Mouse (Mus musculus): Measurements from ENCODE around the gene Gps2. TPM values are rescaled to one million over a fixed set of nuclear protein-coding genes. Genes with fewer than 3 reads are reported as not detected.

The Gps2 gene
- total and polyA plus RNA-seq, 3 experiments = 25.0 to 73.6 (median 29.4) TPM

GRCm38 (mm10) chr11:69939731-69940130, 26.0 kb downstream of the Gps2 start:
- dilution Hi-C loops (cut with MboI; ENCODE audit: extremely low pct_ligation_motif_present, extremely low pct_unique_long_range_greater_than_20kb, low sequenced_read_pairs) = no loop called here
- peaks cover 59% of the 10 kb centered on the region for H3K27me3 ChIP-seq (replicated peaks)

GRCm38 (mm10) chr11:69940962-69941361, 27.3 kb downstream of the Gps2 start:
- peaks cover 47% of the 10 kb centered on the region for H3K27me3 ChIP-seq (replicated peaks)
- TF ChIP-seq NELFE (IDR thresholded peaks at IDR 0.05; ENCODE audit: low read depth, low read length) (no peak), ZMIZ1 (IDR thresholded peaks at IDR 0.05; ENCODE audit: low read depth, low read length) (no peak)
- DNase-seq (ENCODE audit: extremely low read depth) = no peak
- H3K4me2 ChIP-seq (ENCODE audit: insufficient read depth, low read depth, poor library complexity, severe bottlenecking) = no peak overlapping the region
- no peak overlapping the region for H3K9ac ChIP-seq (ENCODE audit: insufficient read depth, low read depth)
- peaks cover 0 to 15% of the 10 kb centered on the region in 2 experiments for H3K36me3 ChIP-seq (replicated peaks in 1 of 2; ENCODE audit: control insufficient read depth in 1 of 2, insufficient read depth in 1 of 2, low read length in 1 of 2)
- no peaks in the 10 kb centered on the region for H3K9me3 ChIP-seq (replicated peaks; ENCODE audit: low read length)
- H3K27ac ChIP-seq (ENCODE audit: insufficient read depth, low read depth) = no peak overlapping the region
- peaks cover under 1 to 17% of the 10 kb centered on the region in 2 experiments; a peak in 3 of 4 replicates for H3K4me1 ChIP-seq (ENCODE audit: control insufficient read depth in 1 of 2, insufficient read depth in 2 of 2)
- dilution Hi-C loops (cut with MboI; ENCODE audit: extremely low pct_ligation_motif_present, extremely low pct_unique_long_range_greater_than_20kb, low sequenced_read_pairs) = no loop called here
- no peaks in the 10 kb centered on the region for H3K79me2 ChIP-seq (replicated peaks; ENCODE audit: control insufficient read depth, extremely low read depth, insufficient read depth, poor library complexity, severe bottlenecking)
- H3K4me3 ChIP-seq (replicated peaks in 1 of 3; ENCODE audit: low read depth in 2 of 3, low read length in 2 of 3, poor library complexity in 1 of 3) = no peak overlapping the region
- in situ Hi-C loops (cut with MboI; ENCODE audit: low pct_ligation_motif_present, low pct_unique_long_range_greater_than_20kb, low sequenced_read_pairs) = no loop called here

More at GRCm38 (mm10) chr11:69939731-69940130, 26.0 kb downstream of the Gps2 start:
- DNase-seq (ENCODE audit: extremely low read depth) = no peak
- Histone ChIP-seq H3K4me3 (replicated peaks in 1 of 3; ENCODE audit: low read depth in 2 of 3, low read length in 2 of 3, poor library complexity in 1 of 3) (no peak overlapping the region), H3K4me1 (ENCODE audit: control insufficient read depth in 1 of 2, insufficient read depth in 2 of 2) (peaks cover 0 to 24% of the 10 kb centered on the region in 2 experiments; a peak in 3 of 4 replicates), H3K9ac (ENCODE audit: insufficient read depth, low read depth) (no peak overlapping the region), H3K36me3 (replicated peaks in 1 of 2; ENCODE audit: control insufficient read depth in 1 of 2, insufficient read depth in 1 of 2, low read length in 1 of 2) (peaks cover 0 to 10% of the 10 kb centered on the region in 2 experiments), H3K9me3 (replicated peaks; ENCODE audit: low read length) (no peaks in the 10 kb centered on the region), H3K27ac (ENCODE audit: insufficient read depth, low read depth) (no peak overlapping the region), H3K4me2 (ENCODE audit: insufficient read depth, low read depth, poor library complexity, severe bottlenecking) (no peak overlapping the region), H3K79me2 (replicated peaks; ENCODE audit: control insufficient read depth, extremely low read depth, insufficient read depth, poor library complexity, severe bottlenecking) (no peaks in the 10 kb centered on the region)
- no peak for TF ChIP-seq SMC3 (IDR thresholded peaks at IDR 0.05; ENCODE audit: low read depth, low read length)
- in situ Hi-C loops (cut with MboI; ENCODE audit: low pct_ligation_motif_present, low pct_unique_long_range_greater_than_20kb, low sequenced_read_pairs) = no loop called here

GRCm38 (mm10) chr11:69945216-69945615, 31.5 kb downstream of the Gps2 start:
- Histone ChIP-seq H3K79me2 (replicated peaks; ENCODE audit: control insufficient read depth, extremely low read depth, insufficient read depth, poor library complexity, severe bottlenecking) (no peaks in the 10 kb centered on the region), H3K9me3 (replicated peaks; ENCODE audit: low read length) (no peaks in the 10 kb centered on the region), H3K27me3 (replicated peaks) (peaks cover 15% of the 10 kb centered on the region), H3K4me3 (replicated peaks in 1 of 3; ENCODE audit: low read depth in 2 of 3, low read length in 2 of 3, poor library complexity in 1 of 3) (no peak overlapping the region), H3K36me3 (replicated peaks in 1 of 2; ENCODE audit: control insufficient read depth in 1 of 2, insufficient read depth in 1 of 2, low read length in 1 of 2) (peaks cover 0 to 15% of the 10 kb centered on the region in 2 experiments), H3K27ac (ENCODE audit: insufficient read depth, low read depth) (no peak overlapping the region), H3K9ac (ENCODE audit: insufficient read depth, low read depth) (no peak overlapping the region), H3K4me1 (ENCODE audit: control insufficient read depth in 1 of 2, insufficient read depth in 2 of 2) (peaks cover 21 to 36% of the 10 kb centered on the region in 2 experiments), H3K4me2 (ENCODE audit: insufficient read depth, low read depth, poor library complexity, severe bottlenecking) (no peak overlapping the region)
- dilution Hi-C loops (cut with MboI; ENCODE audit: extremely low pct_ligation_motif_present, extremely low pct_unique_long_range_greater_than_20kb, low sequenced_read_pairs) (no loop called here), in situ Hi-C loops (cut with MboI; ENCODE audit: low pct_ligation_motif_present, low pct_unique_long_range_greater_than_20kb, low sequenced_read_pairs) (no loop called here)
- DNase-seq (ENCODE audit: extremely low read depth) = no peak
- no peak for TF ChIP-seq E2F4 (IDR thresholded peaks at IDR 0.05; ENCODE audit: insufficient replicate concordance, low read depth, low read length)
- TF ChIP-seq TCF12 (IDR thresholded peaks at IDR 0.05; ENCODE audit: low read depth, low read length) = no peak
- no peak for TF ChIP-seq POLR2A (IDR thresholded peaks at IDR 0.05; ENCODE audit: low read depth, low read length)
- no peak for TF ChIP-seq TBP (conservative IDR thresholded peaks at IDR 0.05; ENCODE audit: low read depth, low read length)
- TF ChIP-seq SMC3 (IDR thresholded peaks at IDR 0.05; ENCODE audit: low read depth, low read length) = no peak
- no peak for TF ChIP-seq BHLHE40 (IDR thresholded peaks at IDR 0.05; ENCODE audit: low read depth, low read length)
- no peak for TF ChIP-seq RAD21 (IDR thresholded peaks at IDR 0.05; ENCODE audit: low read depth, low read length)
- TF ChIP-seq ELF1 (IDR thresholded peaks at IDR 0.05; ENCODE audit: low read depth, low read length) = no peak
- no peak for TF ChIP-seq PAX5 (IDR thresholded peaks at IDR 0.05; ENCODE audit: low read length)
- TF ChIP-seq USF2 (conservative IDR thresholded peaks at IDR 0.05; ENCODE audit: low read depth, low read length) = no peak
- no peak for TF ChIP-seq NRF1 (IDR thresholded peaks at IDR 0.05; ENCODE audit: low read depth, low read length)
- TF ChIP-seq UBTF (IDR thresholded peaks at IDR 0.05; ENCODE audit: low read depth, low read length) = no peak
- TF ChIP-seq ETS1 (conservative IDR thresholded peaks at IDR 0.05; ENCODE audit: low read depth, low read length) = no peak
- TF ChIP-seq ZKSCAN1 (IDR thresholded peaks at IDR 0.05; ENCODE audit: borderline replicate concordance, low read depth, low read length) = no peak
- no peak for TF ChIP-seq CHD2 (IDR thresholded peaks at IDR 0.05; ENCODE audit: low read length)
- no peak for TF ChIP-seq SIN3A (IDR thresholded peaks at IDR 0.05; ENCODE audit: low read length)
- no peak for TF ChIP-seq KAT2A (IDR thresholded peaks at IDR 0.05; ENCODE audit: insufficient replicate concordance, low read length)
- no peak for TF ChIP-seq MXI1 (IDR thresholded peaks at IDR 0.05; ENCODE audit: low read depth, low read length)
- TF ChIP-seq NELFE (IDR thresholded peaks at IDR 0.05; ENCODE audit: low read depth, low read length) = no peak
